Mouse (Mus musculus) C2C12 (cell line): ENCODE results near the gene Rusc2. TPM values are rescaled to one million over a fixed set of nuclear protein-coding genes. Genes with fewer than 3 reads are reported as not detected.

Experiments used
- H3K27me3 ChIP-seq: one replicate; pipeline ENCODE4 v1.6.1; 2011; ENCODE audit not compliant: control insufficient read depth, insufficient read depth, insufficient read length
- H3K36me3 ChIP-seq: one replicate; pipeline ENCODE4 v1.6.1; 2011; ENCODE audit not compliant: control insufficient read depth, insufficient read depth
- H3K4me3 ChIP-seq: one replicate; pipeline ENCODE4 v1.5.1; 2011; ENCODE audit warnings: mild to moderate bottlenecking, control low read depth; ENCODE audit not compliant: poor library complexity, insufficient read depth, severe bottlenecking
- H3K79me2 ChIP-seq: one replicate; pipeline ENCODE4 v1.6.1; 2011; ENCODE audit not compliant: control insufficient read depth, insufficient read depth
- H3K79me3 ChIP-seq: one replicate; pipeline ENCODE4 v1.6.1; 2011; ENCODE audit warnings: low read depth, control low read depth
- H3ac ChIP-seq: one replicate; pipeline ENCODE3; 2011; ENCODE audit warnings: low read depth; ENCODE audit not compliant: control insufficient read depth, insufficient read length
- CEBPB ChIP-seq: IDR thresholded peaks from one replicate; pipeline ENCODE4 v1.6.1; 2011; ENCODE audit warnings: low read depth, mild to moderate bottlenecking, control low read depth, moderate library complexity
- CTCF ChIP-seq: IDR thresholded peaks from one replicate; pipeline ENCODE4 v1.5.1; 2011; ENCODE audit not compliant: control insufficient read depth, insufficient read depth, insufficient read length
- FOSL1 ChIP-seq: IDR thresholded peaks from one replicate; pipeline ENCODE4 v1.8.0; 2011; ENCODE audit warnings: mild to moderate bottlenecking, low read length; ENCODE audit not compliant: poor library complexity, insufficient read depth, severe bottlenecking
- MAX ChIP-seq: IDR thresholded peaks from one replicate; pipeline ENCODE4 v1.6.1; 2011; ENCODE audit warnings: mild to moderate bottlenecking, control low read depth
- MYOD1 ChIP-seq: IDR thresholded peaks from one replicate; pipeline ENCODE4 v1.6.1; 2011; ENCODE audit warnings: low read depth; ENCODE audit not compliant: control insufficient read depth, insufficient read length
- MYOG ChIP-seq: IDR thresholded peaks from one replicate; pipeline ENCODE4 v1.6.1; 2011; ENCODE audit not compliant: control insufficient read depth, insufficient read length; ENCODE audit errors: extremely low read depth
- USF1 ChIP-seq: IDR thresholded peaks from one replicate; pipeline ENCODE4 v1.6.1; 2011; ENCODE audit warnings: low read depth, mild to moderate bottlenecking, control low read depth, moderate library complexity
- long read RNA-seq, 2 experiments: library from polyadenylated mRNA; unstranded; transcript quantifications; one replicate each; pipeline ENCODE4 v2.0.0; 2019 to 2020
- polyA plus RNA-seq: library from polyadenylated mRNA; unstranded; fragments of >200 nt; fragmentation: generic; extraction: Trizol; gene quantifications from one replicate; pipeline ENCODE4 v1.2.1, GENCODE M21; 2012; ENCODE audit warnings: missing spikeins

Gene Rusc2
- 18.8 TPM for polyA plus RNA-seq
- long read RNA-seq, experiment 1, partial matches to known transcripts, result 1 of 2 reads
- long read RNA-seq, experiment 1, other reads (novel, unspliced or antisense), result 1 of 2 reads
- long read RNA-seq, experiment 2, full-length matches to known transcripts, result 7 of 27 reads
- long read RNA-seq, experiment 2, partial matches to known transcripts, result 18 of 27 reads
- long read RNA-seq, experiment 2, other reads (novel, unspliced or antisense), result 2 of 27 reads

DNA sequence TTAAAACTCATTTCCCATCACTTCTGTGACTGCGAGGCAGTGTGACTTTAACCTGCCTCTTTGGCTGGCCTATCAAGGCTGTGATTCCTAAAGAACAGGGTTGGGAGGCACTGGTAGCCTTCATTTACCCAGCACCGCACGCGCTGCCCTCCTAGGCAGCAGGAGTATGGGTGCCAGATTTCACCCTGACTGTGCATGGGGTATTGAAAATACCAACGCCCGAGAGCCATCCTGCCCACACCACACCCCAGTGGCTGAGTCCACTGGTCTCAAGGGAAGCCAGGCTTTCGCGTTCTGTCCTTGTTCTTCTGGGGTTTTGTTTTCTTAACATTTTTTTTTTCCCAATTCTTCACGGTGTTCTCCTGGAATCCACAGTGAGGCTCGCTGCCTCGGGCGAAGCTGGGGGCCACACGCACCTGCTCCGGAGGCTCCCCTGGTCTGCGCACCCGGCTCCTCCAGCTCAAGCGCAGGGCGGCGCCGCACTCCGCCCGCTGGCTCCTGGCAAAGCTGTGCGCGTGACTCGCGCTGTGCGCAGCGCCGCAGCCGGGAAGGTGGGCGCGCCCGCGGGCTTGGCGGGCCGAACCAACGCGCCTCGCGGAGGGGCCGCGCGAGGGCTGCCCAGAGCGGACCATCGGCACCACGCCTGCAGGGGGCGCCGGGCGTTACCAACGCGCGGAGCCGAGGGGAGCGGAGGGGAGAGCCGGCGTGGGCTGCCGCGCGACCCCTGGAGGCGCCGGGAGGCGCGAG lies at the start of gene Rusc2:
Rusc2 (plus strand) TSS at position 572 of the 747 bp plus-strand sequence.
- Histone ChIP-seq H3K79me2 (peaks cover 37% of the 10 kb centered on the region), H3K36me3 (no peaks in the 10 kb centered on the region), H3K79me3 (peaks cover 17% of the 10 kb centered on the region), H3K4me3 (peak within 1 kb of the TSS; percentile 41), H3K27me3 (no peaks in the 10 kb centered on the region), H3ac (peak within 1 kb of the TSS; percentile 84)
- TF ChIP-seq MYOG (no peak), MYOD1 (no peak), FOSL1 (no peak), CTCF (peak; percentile 69), MAX (peak; percentile 34), CEBPB (no peak)

DNA sequence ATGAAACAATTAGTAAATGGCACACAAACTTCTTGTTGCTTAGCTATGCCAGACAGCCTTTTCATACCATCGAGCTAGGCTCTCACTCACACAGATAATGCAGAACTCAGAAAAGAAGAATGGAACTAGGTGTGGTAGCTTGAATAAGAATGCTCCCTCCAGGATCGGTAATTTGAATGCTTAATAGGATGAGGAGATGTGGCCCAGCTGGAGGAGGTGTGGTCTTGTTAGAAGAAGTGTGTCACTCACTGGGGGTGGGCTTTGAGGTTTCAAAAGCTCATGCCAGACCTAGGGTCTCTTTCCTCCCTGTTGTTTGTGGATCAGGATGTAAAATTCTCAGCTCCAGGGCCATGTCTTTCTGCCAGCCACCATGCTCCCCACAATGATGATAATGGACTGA lies 47.0 kb upstream of the Rusc2 start:
- Histone ChIP-seq H3ac (no peak overlapping the region), H3K4me3 (no peak overlapping the region), H3K79me3 (no peaks in the 10 kb centered on the region), H3K27me3 (no peaks in the 10 kb centered on the region), H3K36me3 (no peaks in the 10 kb centered on the region), H3K79me2 (no peaks in the 10 kb centered on the region)
- TF ChIP-seq CEBPB (no peak), MYOG (no peak), USF1 (no peak)

DNA sequence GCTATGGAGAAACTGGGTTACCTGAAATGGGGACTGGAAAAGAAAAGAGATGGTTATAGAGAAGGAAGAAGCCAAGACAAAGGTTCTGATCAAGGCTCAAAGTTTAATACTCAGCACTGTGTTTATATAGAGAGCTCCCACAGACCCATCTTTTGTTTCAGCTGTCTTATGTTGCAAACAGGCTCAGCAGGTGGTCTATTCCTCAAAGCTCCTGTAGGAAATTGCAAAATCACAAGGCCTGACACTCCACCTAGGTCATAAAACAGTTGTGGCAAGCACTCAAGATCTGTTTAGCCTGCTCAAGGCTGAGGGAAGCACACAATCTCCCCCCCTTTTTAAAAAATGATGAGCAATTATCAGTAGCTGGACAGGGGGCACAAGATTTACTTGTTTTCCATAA lies 45.6 kb upstream of the Rusc2 start:
- no peak overlapping the region for H3K4me3 ChIP-seq
- H3ac ChIP-seq, result no peak overlapping the region
- TF ChIP-seq CEBPB, result no peak
- no peak for TF ChIP-seq MYOD1
- TF ChIP-seq MYOG, result no peak
- TF ChIP-seq USF1, result no peak
- TF ChIP-seq MAX, result no peak
- TF ChIP-seq FOSL1, result no peak
- no peak for TF ChIP-seq CTCF
- H3K27me3 ChIP-seq, result no peaks in the 10 kb centered on the region
- H3K79me3 ChIP-seq, result no peaks in the 10 kb centered on the region
- no peaks in the 10 kb centered on the region for H3K79me2 ChIP-seq
- H3K36me3 ChIP-seq, result no peaks in the 10 kb centered on the region

DNA sequence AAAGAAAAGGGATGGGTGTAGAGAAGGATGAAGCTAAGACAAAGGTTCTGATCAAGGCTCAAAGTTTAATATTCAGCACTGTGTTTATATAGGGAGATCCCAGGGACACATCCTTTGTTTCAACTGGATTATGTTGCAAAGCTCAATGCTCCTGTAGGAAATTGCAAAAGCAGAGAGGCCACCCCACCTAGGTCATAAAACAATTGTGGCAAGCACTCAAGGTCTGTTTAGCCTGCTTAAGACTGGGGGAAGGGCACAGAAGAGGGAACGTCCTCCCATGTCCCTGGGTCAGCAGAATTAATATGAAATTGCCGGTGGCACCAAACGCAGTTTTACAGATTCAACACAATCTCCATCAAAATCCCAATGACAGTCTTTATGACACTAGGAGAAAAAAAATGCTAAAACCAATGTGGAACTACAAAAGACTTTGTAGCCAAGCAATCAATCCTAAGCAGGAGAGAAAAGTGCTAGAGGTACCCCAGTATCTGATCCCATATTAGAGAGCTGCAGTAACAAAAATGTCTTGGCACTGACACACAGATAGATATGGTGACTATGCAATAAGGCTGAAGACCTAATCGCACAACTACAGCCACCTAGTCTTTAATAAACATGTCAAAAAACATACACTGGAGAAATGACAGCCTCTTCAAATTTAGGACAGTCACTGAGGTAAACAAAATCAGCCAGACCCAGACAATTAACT lies 41.5 kb upstream of the Rusc2 start:
- no peak for TF ChIP-seq MAX
- TF ChIP-seq MYOD1, result no peak
- no peak for TF ChIP-seq MYOG
- TF ChIP-seq FOSL1, result no peak
- TF ChIP-seq USF1, result no peak
- TF ChIP-seq CEBPB, result no peak
- TF ChIP-seq CTCF, result no peak
- H3K4me3 ChIP-seq, result no peak overlapping the region
- H3K79me2 ChIP-seq, result no peaks in the 10 kb centered on the region
- H3K79me3 ChIP-seq, result no peaks in the 10 kb centered on the region
- H3ac ChIP-seq, result no peak overlapping the region
- no peaks in the 10 kb centered on the region for H3K36me3 ChIP-seq
- H3K27me3 ChIP-seq, result no peaks in the 10 kb centered on the region

DNA sequence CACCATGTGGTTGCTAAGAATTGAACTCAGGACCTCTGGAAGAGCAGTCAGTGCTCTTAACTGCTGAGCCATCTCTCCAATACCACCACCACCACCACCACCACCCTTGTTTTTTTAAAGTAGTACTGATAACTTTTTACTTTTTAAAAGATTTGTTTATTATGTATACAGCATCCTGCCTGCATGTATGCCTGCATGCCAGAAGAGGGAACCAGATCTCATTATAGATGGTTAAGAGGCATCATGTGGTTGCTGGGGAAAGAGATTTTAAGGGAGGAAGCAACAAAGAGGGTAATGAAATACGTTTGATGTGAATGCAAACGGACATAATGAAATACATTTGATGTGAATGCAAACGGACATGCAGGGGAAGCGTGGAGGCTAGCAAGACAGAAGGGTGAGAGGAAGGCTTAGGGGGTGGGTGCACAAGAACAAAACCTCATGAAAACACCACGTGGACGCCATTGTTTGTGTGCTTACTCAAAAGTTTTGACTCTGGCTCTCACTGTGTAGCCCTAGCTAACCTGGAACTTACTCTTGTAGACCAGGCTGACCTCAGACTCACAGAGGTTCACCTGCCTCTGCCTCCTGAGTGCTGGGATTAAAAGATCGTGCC lies 40.4 kb upstream of the Rusc2 start:
- TF ChIP-seq CTCF (no peak), MAX (no peak), MYOG (no peak), MYOD1 (no peak)
- H3K79me3 ChIP-seq, result no peaks in the 10 kb centered on the region
- H3K79me2 ChIP-seq, result no peaks in the 10 kb centered on the region
- no peaks in the 10 kb centered on the region for H3K27me3 ChIP-seq
- no peak overlapping the region for H3K4me3 ChIP-seq
- no peaks in the 10 kb centered on the region for H3K36me3 ChIP-seq
- no peak overlapping the region for H3ac ChIP-seq
